Mouse (Mus musculus): ENCODE data around the gene Pm20d2. TPM values are rescaled to one million over a fixed set of nuclear protein-coding genes. Genes with fewer than 3 reads are reported as not detected.

Gene Pm20d2
- 1.7 and 1.9 TPM in 2 replicates for polyA plus RNA-seq (2015; fragmentation: Nextera tagmentation; extraction: Ambion mirVana)

DNA sequence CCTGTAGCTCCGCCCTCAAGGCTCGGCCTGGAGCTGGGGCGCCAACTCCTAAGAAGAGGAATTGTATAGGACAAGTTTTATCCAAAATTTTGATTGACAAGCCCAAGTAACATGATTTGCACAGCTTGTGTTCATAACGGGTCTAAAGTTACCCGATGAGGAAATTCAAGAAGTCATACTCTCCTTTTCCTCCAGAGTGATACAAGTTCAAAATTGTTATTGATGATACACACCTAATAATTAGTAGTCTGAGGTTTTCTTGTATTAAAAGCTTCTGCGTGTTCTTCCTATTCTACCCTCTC is at the start of gene Pm20d2:
Gene Pm20d2 (minus strand): TSS at position 3 of the 302 bp plus-strand sequence.
- ATAC-seq (ENCODE audit: low FRiP score, low TSS enrichment) (no peak), DNase-seq (ENCODE audit: low spot score) (no peak)
- H3K9me3 ChIP-seq (ENCODE audit: control insufficient read depth, low read length): no peaks in the 10 kb centered on the region
- H3K36me3 ChIP-seq (ENCODE audit: control insufficient read depth, insufficient read depth, low read length): no peaks in the 10 kb centered on the region
- H3K4me2 ChIP-seq (replicated peaks; ENCODE audit: low read depth): peak within 1 kb of the TSS; percentile 88
- peak within 1 kb of the TSS; percentile 63 for H3K4me3 ChIP-seq (ENCODE audit: low read depth, low read length)
- no peaks in the 10 kb centered on the region for H3K27me3 ChIP-seq (ENCODE audit: control insufficient read depth, insufficient read depth, low read length)
- WGBS: 14% methylated on average over 6 of the region's 6 CpGs
- H3K4me1 ChIP-seq (replicated peaks; ENCODE audit: control insufficient read depth, insufficient read depth): no peaks in the 10 kb centered on the region
- H3K27ac ChIP-seq (replicated peaks): peak within 1 kb of the TSS; percentile 93
- peak within 1 kb of the TSS; percentile 72 for H3K9ac ChIP-seq (ENCODE audit: low read length)
- TF ChIP-seq EP300 (optimal IDR thresholded peaks at IDR 0.05) (no peak), CTCF (IDR thresholded peaks at IDR 0.05; ENCODE audit: low read depth) (no peak)

DNA sequence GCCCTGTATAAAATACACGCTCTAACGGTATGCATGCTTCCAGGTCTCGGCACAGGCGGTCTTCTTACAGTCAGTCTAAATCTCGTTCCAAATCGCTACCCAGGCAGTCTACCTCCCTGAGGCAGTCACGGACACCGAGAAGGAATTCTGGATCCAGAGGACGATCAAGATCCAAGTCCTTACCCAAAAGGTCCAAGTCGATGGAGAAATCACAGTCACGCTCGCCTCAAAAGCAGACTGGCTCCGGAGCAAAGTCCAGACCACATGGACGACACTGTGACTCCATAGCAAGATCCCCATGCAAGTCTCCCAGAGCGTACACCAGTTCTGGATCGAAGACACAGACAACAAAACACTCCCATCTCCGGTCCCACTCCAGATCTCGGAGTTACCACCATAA is 41.3 kb upstream of the Pm20d2 start:
- Histone ChIP-seq H3K4me3 (ENCODE audit: low read depth, low read length) (no peak overlapping the region), H3K4me1 (replicated peaks; ENCODE audit: control insufficient read depth, insufficient read depth) (no peaks in the 10 kb centered on the region), H3K4me2 (replicated peaks; ENCODE audit: low read depth) (no peak overlapping the region), H3K36me3 (ENCODE audit: control insufficient read depth, insufficient read depth, low read length) (no peaks in the 10 kb centered on the region), H3K27ac (replicated peaks) (no peak overlapping the region), H3K9ac (ENCODE audit: low read length) (no peak overlapping the region), H3K9me3 (ENCODE audit: control insufficient read depth, low read length) (no peaks in the 10 kb centered on the region), H3K27me3 (ENCODE audit: control insufficient read depth, insufficient read depth, low read length) (no peaks in the 10 kb centered on the region)
- DNase-seq (ENCODE audit: low spot score) (no peak), ATAC-seq (ENCODE audit: low FRiP score, low TSS enrichment) (no peak)
- TF ChIP-seq EP300 (optimal IDR thresholded peaks at IDR 0.05) (no peak), CTCF (IDR thresholded peaks at IDR 0.05; ENCODE audit: low read depth) (no peak)
- WGBS: 88% methylated on average over 18 of the region's 18 CpGs

DNA sequence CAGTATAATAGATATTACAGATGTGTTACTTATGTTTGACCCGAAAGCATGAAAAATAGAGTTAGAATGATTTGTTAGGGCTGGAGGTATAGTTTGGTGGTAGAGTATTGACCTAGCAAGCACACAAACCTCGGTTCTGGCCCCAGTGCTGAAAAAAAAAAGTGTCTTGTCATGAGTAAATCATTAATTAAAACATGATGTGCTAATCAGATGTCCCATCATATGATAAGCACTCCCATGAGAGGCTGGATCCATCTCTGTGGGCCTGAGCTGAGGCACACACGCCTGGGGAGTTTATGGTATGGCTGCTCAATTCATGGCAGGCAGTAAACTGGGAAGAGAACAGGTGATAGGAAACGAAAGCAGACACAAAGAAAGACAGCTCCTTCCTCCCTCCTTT is 40.1 kb upstream of the Pm20d2 start:
- ATAC-seq (ENCODE audit: low FRiP score, low TSS enrichment) (no peak), DNase-seq (ENCODE audit: low spot score) (no peak)
- Histone ChIP-seq H3K4me1 (replicated peaks; ENCODE audit: control insufficient read depth, insufficient read depth) (no peaks in the 10 kb centered on the region), H3K27me3 (ENCODE audit: control insufficient read depth, insufficient read depth, low read length) (no peaks in the 10 kb centered on the region), H3K9me3 (ENCODE audit: control insufficient read depth, low read length) (no peaks in the 10 kb centered on the region), H3K4me3 (ENCODE audit: low read depth, low read length) (no peak overlapping the region), H3K27ac (replicated peaks) (no peak overlapping the region), H3K9ac (ENCODE audit: low read length) (no peak overlapping the region), H3K36me3 (ENCODE audit: control insufficient read depth, insufficient read depth, low read length) (no peaks in the 10 kb centered on the region), H3K4me2 (replicated peaks; ENCODE audit: low read depth) (no peak overlapping the region)
- TF ChIP-seq CTCF (IDR thresholded peaks at IDR 0.05; ENCODE audit: low read depth) (no peak), EP300 (optimal IDR thresholded peaks at IDR 0.05) (no peak)
- WGBS: 68% methylated on average over 4 of the region's 4 CpGs

DNA sequence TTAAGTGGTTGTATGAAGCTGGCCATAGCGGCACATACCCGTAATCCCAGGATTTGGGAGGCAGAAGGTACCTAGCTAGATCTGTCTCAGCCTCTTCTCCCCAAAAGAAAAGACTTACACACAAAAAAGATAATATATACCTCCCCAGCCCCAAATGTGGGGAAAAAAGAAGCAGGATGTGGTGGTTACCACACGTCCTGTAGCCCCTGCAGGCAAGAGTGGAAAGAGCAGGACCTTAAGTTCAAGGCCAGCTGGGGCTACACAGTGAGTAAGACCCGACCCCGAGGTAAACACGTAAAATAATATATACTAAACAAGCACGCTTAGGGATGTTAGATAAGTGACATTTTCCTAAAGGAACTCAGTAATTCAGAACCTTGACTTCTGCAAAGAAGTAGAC is 37.6 kb upstream of the Pm20d2 start:
- H3K9me3 ChIP-seq (ENCODE audit: control insufficient read depth, low read length): no peaks in the 10 kb centered on the region
- TF ChIP-seq CTCF (IDR thresholded peaks at IDR 0.05; ENCODE audit: low read depth) (no peak), EP300 (optimal IDR thresholded peaks at IDR 0.05) (no peak)
- H3K4me2 ChIP-seq (replicated peaks; ENCODE audit: low read depth): no peak overlapping the region
- no peaks in the 10 kb centered on the region for H3K36me3 ChIP-seq (ENCODE audit: control insufficient read depth, insufficient read depth, low read length)
- 78% methylated on average over 7 of the region's 7 CpGs for WGBS
- ATAC-seq (ENCODE audit: low FRiP score, low TSS enrichment) (no peak), DNase-seq (ENCODE audit: low spot score) (no peak)
- no peak overlapping the region for H3K9ac ChIP-seq (ENCODE audit: low read length)
- H3K4me1 ChIP-seq (replicated peaks; ENCODE audit: control insufficient read depth, insufficient read depth): no peaks in the 10 kb centered on the region
- H3K4me3 ChIP-seq (ENCODE audit: low read depth, low read length): no peak overlapping the region
- no peaks in the 10 kb centered on the region for H3K27me3 ChIP-seq (ENCODE audit: control insufficient read depth, insufficient read depth, low read length)
- no peak overlapping the region for H3K27ac ChIP-seq (replicated peaks)

DNA sequence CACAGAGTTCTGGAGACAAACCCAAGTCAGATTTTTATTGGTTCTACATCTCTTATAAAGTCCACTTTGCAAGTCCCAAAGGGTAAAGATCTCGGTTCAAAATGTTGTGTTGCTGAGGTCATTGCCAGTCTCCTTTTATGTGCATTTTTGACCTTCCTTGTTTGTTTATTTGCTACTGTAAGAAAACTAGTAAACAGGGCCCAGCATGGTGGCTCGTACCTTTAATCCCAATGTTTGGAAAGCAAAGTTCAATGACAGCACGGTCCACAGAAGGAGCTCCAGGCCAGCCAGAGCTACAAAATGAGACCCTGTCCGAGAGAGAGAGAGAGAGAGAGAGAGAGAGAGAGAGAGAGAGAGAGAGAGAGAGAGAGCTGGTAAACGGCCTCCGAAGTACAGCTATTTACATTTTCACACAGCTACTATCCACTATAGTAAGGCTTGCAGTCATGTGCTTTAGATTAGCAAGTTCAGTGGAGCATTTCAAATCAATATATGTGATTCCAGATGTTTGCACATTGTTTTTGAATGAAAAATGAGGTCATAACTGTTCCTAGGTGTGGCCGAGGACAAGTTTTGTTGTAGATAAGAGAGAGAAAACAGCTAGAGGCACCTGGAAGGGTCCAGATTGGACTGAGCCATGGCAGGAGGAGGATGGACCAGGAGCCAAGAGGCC is 34.6 kb upstream of the Pm20d2 start:
- 0 out of 2 replicates have a peak, but pooled peaks have one; percentile 29 for ATAC-seq (ENCODE audit: low FRiP score, low TSS enrichment)
- Histone ChIP-seq H3K27ac (replicated peaks) (no peak overlapping the region), H3K9me3 (ENCODE audit: control insufficient read depth, low read length) (no peaks in the 10 kb centered on the region), H3K4me2 (replicated peaks; ENCODE audit: low read depth) (no peak overlapping the region), H3K4me3 (ENCODE audit: low read depth, low read length) (no peak overlapping the region), H3K9ac (ENCODE audit: low read length) (no peak overlapping the region), H3K4me1 (replicated peaks; ENCODE audit: control insufficient read depth, insufficient read depth) (no peaks in the 10 kb centered on the region), H3K27me3 (ENCODE audit: control insufficient read depth, insufficient read depth, low read length) (no peaks in the 10 kb centered on the region), H3K36me3 (ENCODE audit: control insufficient read depth, insufficient read depth, low read length) (no peaks in the 10 kb centered on the region)
- 40% methylated on average over 7 of the region's 7 CpGs for WGBS
- TF ChIP-seq EP300 (optimal IDR thresholded peaks at IDR 0.05): no peak
- TF ChIP-seq CTCF (IDR thresholded peaks at IDR 0.05; ENCODE audit: low read depth): no peak
- no peak for DNase-seq (ENCODE audit: low spot score)

DNA sequence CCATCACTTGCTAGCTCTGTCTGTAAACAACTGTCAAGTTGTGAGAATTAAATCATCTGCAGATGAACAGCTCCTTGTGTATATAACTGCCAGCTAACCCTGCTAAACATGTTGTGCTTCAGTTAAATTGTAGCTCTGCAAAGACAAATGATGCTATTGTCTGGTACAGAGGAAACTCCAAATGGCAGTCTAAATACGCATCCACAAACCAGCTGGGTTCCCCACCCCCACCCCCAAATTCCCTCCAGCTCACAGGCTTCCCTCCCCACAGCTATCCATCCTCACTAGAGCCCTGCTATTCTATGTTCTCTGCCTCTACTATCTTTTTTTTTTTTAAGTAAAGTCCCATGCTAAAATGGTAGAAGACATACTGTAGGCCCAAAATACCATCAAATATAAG is 32.3 kb upstream of the Pm20d2 start:
- no peak for ATAC-seq (ENCODE audit: low FRiP score, low TSS enrichment)
- TF ChIP-seq CTCF (IDR thresholded peaks at IDR 0.05; ENCODE audit: low read depth): no peak
- no peak for TF ChIP-seq EP300 (optimal IDR thresholded peaks at IDR 0.05)
- WGBS: 44% methylated on average over 1 of the region's 1 CpGs

More for the DNA sequence above, 32.3 kb upstream of the Pm20d2 start:
- H3K36me3 ChIP-seq (ENCODE audit: control insufficient read depth, insufficient read depth, low read length): no peaks in the 10 kb centered on the region
- no peaks in the 10 kb centered on the region for H3K4me1 ChIP-seq (replicated peaks; ENCODE audit: control insufficient read depth, insufficient read depth)
- no peaks in the 10 kb centered on the region for H3K27me3 ChIP-seq (ENCODE audit: control insufficient read depth, insufficient read depth, low read length)
- H3K4me3 ChIP-seq (ENCODE audit: low read depth, low read length): no peak overlapping the region
- no peak overlapping the region for H3K27ac ChIP-seq (replicated peaks)
- no peaks in the 10 kb centered on the region for H3K9me3 ChIP-seq (ENCODE audit: control insufficient read depth, low read length)
- H3K9ac ChIP-seq (ENCODE audit: low read length): no peak overlapping the region
- no peak for DNase-seq (ENCODE audit: low spot score)
- no peak overlapping the region for H3K4me2 ChIP-seq (replicated peaks; ENCODE audit: low read depth)

Measured in stomach, postnatal 0 days (tissue).